Mouse (Mus musculus) frontal cortex, postnatal 10 days (tissue): ENCODE data around the gene Tbc1d13.
A peak's percentile ranks its signal among the peaks of the same experiment; 100 is the strongest.

ENCODE experiments used
- DNase-seq, 2 experiments: peaks; one replicate each; pipeline ENCODE4 v3.0.0; 2022; ENCODE audit warnings: low spot score in 2 of 2, mixed read lengths in 1 of 2

Tbc1d13 gene

DNA sequence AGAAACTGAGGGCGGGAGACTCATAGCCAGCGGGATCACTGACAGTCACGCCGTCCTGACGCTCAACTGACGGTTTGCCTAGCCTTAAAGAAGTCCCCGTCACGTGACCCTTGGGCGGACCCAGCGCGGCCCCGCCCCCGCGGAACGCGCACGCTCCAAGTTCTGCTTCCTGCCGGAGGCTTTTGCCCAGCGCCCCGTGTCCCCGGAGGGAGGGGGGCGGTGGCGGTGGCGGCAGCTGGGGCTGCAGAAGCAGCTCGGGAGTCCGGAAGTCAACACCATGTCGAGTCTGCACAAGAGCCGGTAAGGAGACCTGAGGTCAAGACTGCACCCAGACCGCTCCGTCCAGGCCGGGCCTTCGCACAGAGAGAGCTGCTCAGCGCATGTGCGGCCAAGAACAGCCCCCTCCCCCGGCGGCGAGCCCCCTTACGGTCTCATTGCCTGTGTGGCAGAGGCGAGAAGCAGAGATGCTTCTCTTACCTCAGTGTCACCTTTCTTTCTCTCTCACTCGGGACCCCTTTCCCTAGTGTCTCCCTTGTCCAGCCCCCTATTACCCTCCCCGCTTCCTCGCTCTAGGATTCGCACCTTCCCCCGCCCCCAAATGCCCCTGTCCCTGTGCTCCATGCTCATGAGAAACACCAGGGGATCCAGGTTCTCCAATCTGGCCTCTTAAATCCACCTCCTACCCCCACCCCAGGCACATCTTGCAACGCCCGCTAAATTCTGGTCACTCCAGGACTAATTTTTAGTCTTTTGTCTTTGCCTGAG is at the start of gene Tbc1d13:
Gene Tbc1d13, plus strand, starts transcription at position 134 of the 765 bp plus-strand sequence.
- peak; percentile 97 for DNase-seq

- DNase-seq = no peak
Observed at GRCm38 (mm10) chr2:30084113-30084512, 49.4 kb upstream of the Tbc1d13 start.

DNA sequence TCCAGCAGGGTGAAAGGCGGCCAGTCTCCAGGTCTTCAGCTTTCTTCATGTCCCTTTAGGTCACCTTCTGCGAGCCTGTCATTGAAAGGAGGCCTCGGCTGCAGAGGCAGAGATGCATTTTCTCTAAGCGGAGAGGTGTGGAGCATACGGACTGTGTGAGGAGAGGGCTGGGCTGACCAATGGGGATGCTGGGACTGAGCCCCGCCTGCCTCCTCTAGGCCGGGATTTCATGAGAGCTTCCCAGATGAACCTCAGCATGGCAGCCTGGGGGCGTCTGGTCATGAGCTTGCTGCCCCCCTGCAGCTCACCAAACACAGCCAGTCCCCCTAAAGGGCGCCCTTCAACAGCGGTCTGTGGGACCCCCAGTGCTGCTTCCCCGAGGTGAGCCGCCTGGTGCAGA is 48.9 kb upstream of the Tbc1d13 start:
- DNase-seq = no peak

GRCm38 (mm10) chr2:30087310-30087709 is 46.2 kb upstream of the Tbc1d13 start:
- no peak for DNase-seq

DNA sequence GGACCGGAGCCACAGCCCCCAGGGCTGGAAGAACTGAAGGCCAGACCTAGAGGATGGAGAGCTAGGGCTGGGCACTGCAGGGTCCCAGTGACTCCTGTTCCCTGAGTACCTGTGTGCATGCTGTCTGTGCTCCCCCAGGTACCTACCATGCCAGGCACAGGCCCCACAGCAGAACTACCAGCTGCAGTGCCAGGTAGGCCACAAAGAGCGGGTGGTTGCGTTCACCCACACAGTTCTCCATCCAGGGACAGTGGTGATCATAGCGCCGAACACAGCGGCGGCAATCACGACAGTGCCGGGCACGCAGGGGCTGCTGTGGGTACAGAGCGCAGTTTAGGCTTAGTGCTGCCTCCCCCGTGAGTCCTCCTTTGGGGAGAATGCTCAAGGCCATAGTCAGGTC is 42.0 kb upstream of the Tbc1d13 start:
- no peak for DNase-seq

GRCm38 (mm10) chr2:30092280-30092918 is 41.1 kb upstream of the Tbc1d13 start:
- no peak for DNase-seq

- DNase-seq = peak; percentile 92 to 93
Observed at GRCm38 (mm10) chr2:30093471-30094207, 39.9 kb upstream of the Tbc1d13 start, which contains the start of gene Zdhhc12. Gene Zdhhc12 (minus strand): TSS chr2:30093648.

GRCm38 (mm10) chr2:30094208-30094588 is 39.3 kb upstream of the Tbc1d13 start:
- DNase-seq = no peak

DNA sequence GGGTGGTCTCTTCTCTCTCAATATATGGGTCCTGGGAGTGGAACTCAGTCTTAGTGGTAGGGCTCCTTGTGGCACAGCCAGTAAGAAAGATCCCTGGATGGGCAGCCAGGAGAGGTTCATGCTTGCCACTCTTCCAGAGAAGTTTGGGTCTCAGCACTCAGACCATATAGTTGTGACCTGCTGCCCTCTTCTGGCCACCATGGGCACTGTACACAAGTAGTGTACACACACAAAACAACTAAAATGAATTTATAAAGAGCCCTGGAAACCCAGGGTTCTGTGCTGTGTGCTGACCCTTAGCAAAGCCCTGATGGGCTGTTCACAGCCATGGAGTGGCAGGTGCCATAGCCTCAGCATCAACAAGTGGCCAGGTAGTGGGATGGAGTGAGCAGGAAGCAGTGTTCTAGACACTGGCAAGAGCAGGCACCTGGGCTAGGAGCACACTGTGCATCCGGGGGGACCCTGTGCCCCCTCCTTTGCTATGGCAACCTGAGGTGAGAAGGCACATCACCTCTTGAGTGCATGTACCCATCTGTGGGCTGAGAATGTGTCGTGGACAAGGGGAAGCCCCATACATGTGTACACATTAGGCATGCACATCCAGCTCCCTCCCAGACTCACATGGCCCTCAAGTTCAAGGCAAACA is 37.5 kb upstream of the Tbc1d13 start:
- DNase-seq = no peak

GRCm38 (mm10) chr2:30100214-30100613 is 33.3 kb upstream of the Tbc1d13 start:
- DNase-seq = no peak

DNA sequence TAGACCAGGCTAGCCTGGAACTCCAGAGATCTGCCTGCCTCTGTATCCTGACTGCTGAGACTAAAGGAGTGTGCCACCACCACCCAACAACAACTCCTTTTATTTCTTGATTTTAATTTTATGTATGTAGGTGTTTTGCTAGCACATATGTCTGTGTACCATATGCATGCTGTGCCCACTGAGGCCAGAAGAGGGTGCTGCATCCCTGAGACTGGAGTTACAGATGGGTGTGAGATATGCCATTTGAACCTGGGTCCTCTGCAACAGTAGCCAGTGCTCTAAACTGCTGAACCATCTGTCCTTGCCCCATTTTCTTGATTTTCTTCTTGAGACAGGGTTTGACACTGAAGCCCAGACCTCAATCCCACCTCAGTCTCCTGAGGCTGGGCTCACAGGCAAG is 27.2 kb upstream of the Tbc1d13 start:
- no peak for DNase-seq

- no peak for DNase-seq
Observed at GRCm38 (mm10) chr2:30107646-30108045, 25.9 kb upstream of the Tbc1d13 start.

DNA sequence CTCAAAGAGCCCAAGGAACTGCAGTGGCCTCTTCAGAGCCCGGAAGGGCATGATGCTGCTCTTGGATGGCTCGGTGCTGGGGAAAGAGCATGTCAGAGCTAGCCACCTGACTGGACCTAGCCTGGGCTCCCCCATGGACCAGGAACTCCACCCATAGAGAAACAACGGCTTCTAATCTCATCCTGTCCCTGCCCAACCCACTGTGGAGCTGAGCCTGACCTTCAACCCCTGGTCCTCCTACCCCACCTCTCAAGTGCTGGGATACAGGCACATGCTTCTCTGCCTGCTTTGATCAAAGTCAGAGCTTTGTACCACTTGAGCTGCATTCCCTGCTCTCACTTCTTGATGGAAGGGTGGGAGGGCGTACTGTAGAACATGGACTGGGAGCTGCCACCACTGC is 25.3 kb upstream of the Tbc1d13 start:
- DNase-seq = no peak

DNA sequence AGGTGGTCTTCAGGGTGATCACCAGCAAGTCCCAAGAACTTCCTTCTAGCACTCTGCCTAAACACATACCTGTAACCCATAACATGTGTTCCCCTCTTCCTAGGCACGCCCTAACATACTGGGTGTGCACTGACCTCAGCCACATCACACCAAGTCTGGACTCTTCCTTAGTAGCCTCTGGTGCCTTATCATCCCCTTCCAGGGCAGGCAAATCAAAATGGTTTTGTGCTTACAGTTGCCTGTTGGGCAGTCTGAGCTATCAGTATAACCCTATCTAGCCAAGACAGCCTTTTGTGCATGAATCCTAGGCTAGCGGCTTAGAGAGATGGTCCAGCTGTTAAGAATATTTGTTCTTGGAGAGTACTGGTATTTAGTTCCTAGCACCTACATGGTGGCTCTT is 22.0 kb upstream of the Tbc1d13 start:
- DNase-seq = no peak

- no peak for DNase-seq
Observed at GRCm38 (mm10) chr2:30112564-30112963, 21.0 kb upstream of the Tbc1d13 start.

- peak in 1 of 2 experiments; percentile 72 for DNase-seq
Observed at GRCm38 (mm10) chr2:30119641-30120051, 13.9 kb upstream of the Tbc1d13 start.

- no peak for DNase-seq
Observed at GRCm38 (mm10) chr2:30120269-30120668, 13.3 kb upstream of the Tbc1d13 start.

DNA sequence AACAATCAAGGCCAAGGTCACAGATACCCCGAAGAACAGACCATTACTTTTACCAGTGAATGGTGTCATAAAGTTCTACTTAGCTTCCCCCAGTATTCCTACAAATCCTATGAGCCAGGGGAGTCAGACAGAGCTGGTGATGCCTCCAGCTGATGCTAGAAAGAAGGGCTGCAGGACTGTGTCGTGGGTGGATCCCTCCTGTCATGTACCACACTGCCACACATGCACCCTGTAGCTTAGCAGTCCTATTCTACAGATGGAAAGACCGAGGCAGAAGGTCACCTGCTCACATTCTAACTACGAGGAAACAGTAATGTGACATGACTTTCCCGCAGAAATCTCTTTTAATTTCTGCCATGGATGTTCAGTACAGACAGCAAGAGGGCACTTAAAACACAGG is 10.8 kb upstream of the Tbc1d13 start:
- no peak for DNase-seq

DNA sequence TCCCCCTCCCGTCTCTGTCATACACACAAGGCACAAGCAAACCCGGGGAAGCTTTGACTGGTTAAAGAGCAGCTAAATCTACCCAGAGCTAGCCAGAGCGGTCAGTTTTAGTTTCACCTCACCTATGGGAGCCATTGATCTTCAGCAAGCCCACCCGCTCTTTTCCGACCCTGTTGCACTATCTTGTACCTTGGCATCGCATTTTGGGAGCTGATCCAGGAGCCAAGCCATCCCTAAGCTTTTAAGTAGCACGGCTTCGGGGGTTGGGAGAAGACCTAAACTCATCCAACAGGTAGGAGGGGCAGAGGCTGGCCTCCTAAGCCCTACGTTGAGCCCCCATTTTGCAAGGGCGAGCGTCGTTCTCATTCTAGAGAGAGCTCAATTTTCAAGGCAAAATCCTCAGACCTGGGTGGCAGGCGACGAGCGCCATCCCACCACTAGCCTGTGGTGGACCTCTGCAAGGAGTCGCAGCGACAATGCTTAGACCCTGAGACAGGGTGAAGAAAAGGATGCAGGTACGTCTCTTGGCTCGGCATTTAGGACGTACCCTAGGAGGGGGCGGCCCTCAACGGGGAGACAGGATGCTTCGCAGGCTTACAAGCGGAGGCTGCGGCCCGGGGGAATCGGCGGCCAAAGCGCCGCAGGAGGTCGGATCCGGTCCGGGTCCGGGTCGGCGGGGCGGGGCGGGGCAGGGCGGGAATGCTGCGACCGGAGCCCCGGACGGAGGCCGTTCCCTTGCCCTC is 9.6 kb upstream of the Tbc1d13 start:
- peak in 1 of 2 experiments; percentile 28 for DNase-seq

- peak; percentile 92 to 93 for DNase-seq
Observed at GRCm38 (mm10) chr2:30124472-30125274, 8.9 kb upstream of the Tbc1d13 start, which contains the start of gene Zer1. Gene Zer1 (minus strand): TSS chr2:30124585.
